ENCODE assay signal across 8 mouse cellular contexts in the genomic region with DNA sequence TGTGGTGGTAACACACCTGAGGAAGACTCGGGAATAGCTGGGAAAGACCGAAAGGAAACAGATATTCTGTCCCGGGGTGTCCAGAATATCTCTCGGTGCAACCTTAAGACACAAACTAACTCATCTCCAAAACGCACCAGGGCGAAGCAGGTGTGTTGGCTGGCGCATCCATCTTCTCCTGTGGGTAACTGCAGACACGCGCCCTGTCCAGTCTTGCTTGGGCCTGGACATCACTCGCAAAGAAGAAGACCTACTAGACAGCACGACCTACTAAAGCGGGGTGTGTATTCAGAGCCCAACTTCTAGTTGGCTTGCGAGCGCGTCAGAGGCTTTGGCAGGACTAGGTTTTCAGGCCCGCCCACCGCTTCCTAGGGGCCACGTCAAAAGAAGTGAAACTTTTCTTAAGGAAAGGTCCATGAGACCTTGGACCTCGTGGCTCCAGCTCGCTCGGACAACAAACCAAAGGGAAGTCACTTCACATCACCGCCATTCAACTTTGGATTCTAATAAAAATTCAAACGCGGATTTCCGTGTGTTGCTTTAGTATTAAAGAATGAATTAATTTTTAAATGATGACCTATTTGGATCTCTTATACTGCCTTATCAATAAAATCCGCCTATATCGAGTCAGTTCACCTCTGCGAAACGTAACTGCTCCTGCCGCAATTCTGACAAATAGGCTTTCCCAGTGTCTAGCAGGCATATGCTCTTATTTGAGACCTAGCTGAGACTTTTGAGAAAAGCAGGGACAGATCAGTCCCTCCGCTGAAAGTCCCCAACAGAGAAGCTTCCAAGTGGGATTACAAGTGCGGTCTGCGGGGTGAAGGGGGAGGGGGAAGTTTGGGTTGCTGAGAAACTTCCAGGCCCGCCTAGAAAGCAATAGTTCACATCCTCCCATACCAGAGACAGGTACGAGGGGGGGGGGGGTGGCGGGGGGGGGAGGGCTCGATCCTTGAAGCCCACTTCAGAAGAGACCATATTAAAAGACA. TPM values are rescaled to one million over a fixed set of nuclear protein-coding genes. Genes with fewer than 3 reads are reported as not detected.
DNase-seq lines count a peak whose midpoint lies in the region; ATAC-seq and TF ChIP-seq lines count a peak whose summit lies in the region.

No protein-coding gene starts in this region.

- peaks cover 13 to 17% of the 10 kb centered on the region in 2 experiments for H3K4me1 ChIP-seq in heart, embryonic 14.5 days (ENCODE audit: control insufficient read depth in 2 of 2, insufficient read depth in 2 of 2, low read length in 2 of 2)
- H3K4me1 ChIP-seq in embryonic facial prominence, embryonic 10.5 days, result peaks cover 25% of the 10 kb centered on the region
- peaks cover 6% of the 10 kb centered on the region; the same call in 1 of the 2 replicates for H3K4me1 ChIP-seq in intestine, embryonic 14.5 days (replicated peaks; ENCODE audit: control insufficient read depth, insufficient read depth, low read length)
- peaks cover 7% of the 10 kb centered on the region; the same call in 1 of the 2 replicates for H3K4me1 ChIP-seq in midbrain, postnatal 0 days (ENCODE audit: insufficient read depth, low read length)

- H3K9me3 ChIP-seq in heart, embryonic 14.5 days (ENCODE audit: control insufficient read depth, low read length), result no peaks in the 10 kb centered on the region
- no peaks in the 10 kb centered on the region for H3K9me3 ChIP-seq in embryonic facial prominence, embryonic 10.5 days
- no peaks in the 10 kb centered on the region for H3K9me3 ChIP-seq in intestine, embryonic 14.5 days (ENCODE audit: control insufficient read depth, low read length)
- no peaks in the 10 kb centered on the region for H3K9me3 ChIP-seq in midbrain, postnatal 0 days (ENCODE audit: low read length)

- H3K27ac ChIP-seq in heart, embryonic 14.5 days (replicated peaks in 1 of 2; ENCODE audit: control insufficient read depth in 1 of 2, insufficient read depth in 1 of 2, low read depth in 2 of 2, low read length in 2 of 2), result no peak overlapping the region
- H3K27ac ChIP-seq in embryonic facial prominence, embryonic 10.5 days (replicated peaks), result no peak overlapping the region
- H3K27ac ChIP-seq in intestine, embryonic 14.5 days (ENCODE audit: low read depth), result no peak overlapping the region
- no peak overlapping the region for H3K27ac ChIP-seq in midbrain, postnatal 0 days (ENCODE audit: low read depth, low read length)

- no peak for DNase-seq in heart, postnatal 4 days
- DNase-seq in embryonic facial prominence, embryonic 10.5 days (ENCODE audit: low spot score), result peak; percentile 50
- no peak for DNase-seq in intestine, embryonic 14.5 days (ENCODE audit: low spot score)
- DNase-seq in midbrain, postnatal 0 days (ENCODE audit: low spot score), result no peak
- no peak for DNase-seq in right cerebral cortex, postnatal 36 days (ENCODE audit: low spot score in 2 of 2)
- DNase-seq in adipocyte (ENCODE audit: low spot score), result no peak
- no peak for DNase-seq in left cerebral cortex, postnatal 25 days (ENCODE audit: low spot score in 2 of 2)

- ATAC-seq in heart, embryonic 14.5 days (ENCODE audit: insufficient number of reproducible peaks, insufficient read depth, low FRiP score, low read depth), result no peak
- ATAC-seq in intestine, embryonic 14.5 days (replicated peaks; ENCODE audit: low FRiP score, low TSS enrichment, low read depth), result no peak
- no peak for ATAC-seq in midbrain, postnatal 0 days (ENCODE audit: low FRiP score)

- peak overlapping the region; percentile 80 for H3K4me2 ChIP-seq in heart, embryonic 14.5 days (ENCODE audit: low read length)
- peak overlapping the region; percentile 61 for H3K4me2 ChIP-seq in intestine, embryonic 14.5 days (ENCODE audit: low read length)
- peak overlapping the region; percentile 49 for H3K4me2 ChIP-seq in midbrain, postnatal 0 days (ENCODE audit: low read depth, low read length, poor library complexity, severe bottlenecking)

- H3K27me3 ChIP-seq in heart, embryonic 14.5 days (ENCODE audit: control insufficient read depth, insufficient read depth, low read length), result peaks cover 91% of the 10 kb centered on the region
- peaks cover 100% of the 10 kb centered on the region for H3K27me3 ChIP-seq in embryonic facial prominence, embryonic 10.5 days (replicated peaks; ENCODE audit: low read depth, poor library complexity, severe bottlenecking)
- peaks cover 91% of the 10 kb centered on the region for H3K27me3 ChIP-seq in intestine, embryonic 14.5 days (replicated peaks; ENCODE audit: control insufficient read depth, insufficient read depth, low read length)
- peaks cover 82% of the 10 kb centered on the region for H3K27me3 ChIP-seq in midbrain, postnatal 0 days (ENCODE audit: insufficient read depth, low read length)

- WGBS in heart, embryonic 14.5 days, result 1% methylated on average over 36 of the region's 37 CpGs
- under 1% methylated on average over 37 of the region's 37 CpGs for WGBS in embryonic facial prominence, embryonic 10.5 days
- 2% methylated on average over 35 of the region's 37 CpGs for WGBS in intestine, embryonic 14.5 days
- WGBS in midbrain, postnatal 0 days, result 2% methylated on average over 36 of the region's 37 CpGs

- intact Hi-C loops in left cerebral cortex, postnatal 25 days (cut with DNase I), result no loop called here

- H3K4me3 ChIP-seq in heart, embryonic 14.5 days (ENCODE audit: control insufficient read depth in 1 of 2, insufficient read depth in 1 of 2, low read depth in 1 of 2, low read length in 2 of 2), result peak overlapping the region; percentile 43 to 49
- peak overlapping the region; percentile 61 for H3K4me3 ChIP-seq in embryonic facial prominence, embryonic 10.5 days
- peak overlapping the region; percentile 36 for H3K4me3 ChIP-seq in intestine, embryonic 14.5 days (ENCODE audit: low read depth, low read length)
- H3K4me3 ChIP-seq in midbrain, postnatal 0 days (ENCODE audit: low read depth, low read length), result peak overlapping the region; percentile 28

- TF ChIP-seq CTCF in midbrain, postnatal 0 days (IDR thresholded peaks at IDR 0.05), result no peak

- H3K9ac ChIP-seq in heart, embryonic 14.5 days (ENCODE audit: low read length), result no peak overlapping the region
- H3K9ac ChIP-seq in intestine, embryonic 14.5 days (ENCODE audit: low read length), result no peak overlapping the region
- H3K9ac ChIP-seq in midbrain, postnatal 0 days (replicated peaks; ENCODE audit: low read length, poor library complexity, severe bottlenecking), result no peak overlapping the region

- H3K36me3 ChIP-seq in heart, embryonic 14.5 days (ENCODE audit: control insufficient read depth, insufficient read depth, low read length), result no peaks in the 10 kb centered on the region
- no peaks in the 10 kb centered on the region for H3K36me3 ChIP-seq in embryonic facial prominence, embryonic 10.5 days (replicated peaks)
- no peaks in the 10 kb centered on the region for H3K36me3 ChIP-seq in intestine, embryonic 14.5 days (ENCODE audit: control insufficient read depth, insufficient read depth, low read length)
- no peaks in the 10 kb centered on the region for H3K36me3 ChIP-seq in midbrain, postnatal 0 days (ENCODE audit: insufficient read depth, low read length)

RNA-seq across cellular contexts. Expression of a gene that starts 20.7 kb away (rescaled TPM):
- 1.9 and 2.4 TPM in 2 replicates for polyA plus RNA-seq in heart, embryonic 14.5 days (2014; fragmentation: Nextera tagmentation; extraction: Ambion mirVana)
- total RNA-seq in heart, postnatal 4 days (2021), result 1 to 10 TPM; 1.9 TPM
- 5.3 and 6.5 TPM in 2 replicates for polyA plus RNA-seq in embryonic facial prominence, embryonic 10.5 days (2016; fragmentation: Nextera tagmentation; extraction: Ambion mirVana)
- polyA plus RNA-seq in intestine, embryonic 14.5 days (2014; fragmentation: Nextera tagmentation; extraction: Ambion mirVana), result 4.0 and 4.1 TPM in 2 replicates
- total RNA-seq in midbrain, postnatal 0 days (2014; rRNA removed), result 12.6 and 14.6 TPM in 2 replicates
- 15.4 and 19.4 TPM in 2 replicates for polyA plus RNA-seq in midbrain, postnatal 0 days (2015; fragmentation: Nextera tagmentation; extraction: Ambion mirVana)
- total RNA-seq in left cerebral cortex, postnatal 25 days (2021), result 10 to 100 TPM; 46.3 to 50.6 TPM
